ENCODE assay signal across 8 mouse cellular contexts in the genomic region with DNA sequence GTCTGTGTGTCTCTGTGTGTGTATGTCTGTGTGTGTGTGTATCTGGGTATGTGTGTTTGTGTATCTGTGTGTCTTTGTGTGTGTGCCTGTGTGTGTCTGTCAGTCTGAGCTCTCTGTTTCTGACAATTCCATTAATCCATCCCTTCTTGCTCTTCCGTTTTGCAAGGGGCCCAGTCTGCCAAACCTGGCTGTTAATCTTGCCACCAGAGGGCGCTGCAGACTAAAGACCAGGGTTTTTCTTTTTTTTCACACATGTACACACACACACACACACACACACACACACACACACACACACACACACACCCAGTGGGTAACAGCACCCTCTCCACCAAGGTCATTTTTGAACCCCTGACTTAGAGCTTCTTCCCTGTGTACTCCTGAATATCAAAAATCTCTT.
DNase-seq lines count a peak whose midpoint lies in the region; ATAC-seq and TF ChIP-seq lines count a peak whose summit lies in the region.

No protein-coding gene starts in this region.

- no peak overlapping the region for H3K9ac ChIP-seq in midbrain, embryonic 14.5 days (replicated peaks; ENCODE audit: low read length)
- no peak overlapping the region for H3K9ac ChIP-seq in midbrain, embryonic 16.5 days (ENCODE audit: low read depth, low read length)

- H3K4me3 ChIP-seq in gastrocnemius, adult 2 months, result no peak overlapping the region
- no peak overlapping the region for H3K4me3 ChIP-seq in midbrain, embryonic 14.5 days (replicated peaks; ENCODE audit: low read depth, low read length)
- no peak overlapping the region for H3K4me3 ChIP-seq in midbrain, embryonic 16.5 days (ENCODE audit: low read depth, low read length)

- intact Hi-C loops in gastrocnemius, adult 2 months (cut with DNase I), result loop anchor here (10.0 kb wide), 1 partner anchor 1592 kb away; no protein-coding TSS in a partner anchor
- intact Hi-C loops in heart, postnatal 36 days (cut with DNase I), result loop anchor here (5.0 kb wide), 2 partner anchors 140 to 720 kb away; no protein-coding TSS in a partner anchor

- DNase-seq in gastrocnemius, adult 2 months, result peak; percentile 31
- DNase-seq in gastrocnemius, adult 8-10 months (ENCODE audit: low spot score in 2 of 2), result no peak
- DNase-seq in midbrain, embryonic 14.5 days, result peak; percentile 77
- DNase-seq in adipocyte (ENCODE audit: low spot score), result peak; percentile 6
- peak; percentile 35 to 55 for DNase-seq in heart, postnatal 36 days
- DNase-seq in lung, postnatal 36 days, result peak; percentile 59

- TF ChIP-seq CTCF in gastrocnemius, adult 2 months (IDR thresholded peaks at IDR 0.05), result peak; percentile 37; the same call in 1 of the 2 replicates

- H3K4me2 ChIP-seq in midbrain, embryonic 14.5 days (ENCODE audit: low read length), result no peak overlapping the region
- H3K4me2 ChIP-seq in midbrain, embryonic 16.5 days (ENCODE audit: low read length), result no peak overlapping the region

- no peak for ATAC-seq in midbrain, embryonic 14.5 days (ENCODE audit: low FRiP score, low TSS enrichment)
- ATAC-seq in midbrain, embryonic 16.5 days, result no peak
- ATAC-seq in megakaryocyte, adult 5-6 weeks (ENCODE audit: poor library complexity, severe bottlenecking), result no peak

- no peak overlapping the region for H3K27ac ChIP-seq in gastrocnemius, adult 2 months
- H3K27ac ChIP-seq in midbrain, embryonic 14.5 days (replicated peaks; ENCODE audit: low read depth, low read length), result no peak overlapping the region
- no peak overlapping the region for H3K27ac ChIP-seq in midbrain, embryonic 16.5 days (ENCODE audit: low read length)

- no peaks in the 10 kb centered on the region for H3K9me3 ChIP-seq in midbrain, embryonic 14.5 days (ENCODE audit: control insufficient read depth, low read length)
- no peaks in the 10 kb centered on the region for H3K9me3 ChIP-seq in midbrain, embryonic 16.5 days (replicated peaks; ENCODE audit: control insufficient read depth, low read length, poor library complexity, severe bottlenecking)

- no peaks in the 10 kb centered on the region for H3K4me1 ChIP-seq in midbrain, embryonic 14.5 days (ENCODE audit: control insufficient read depth, insufficient read depth, low read length)
- no peaks in the 10 kb centered on the region for H3K4me1 ChIP-seq in midbrain, embryonic 16.5 days (ENCODE audit: control insufficient read depth, insufficient read depth, low read length)

- no peaks in the 10 kb centered on the region for H3K27me3 ChIP-seq in midbrain, embryonic 14.5 days (ENCODE audit: control insufficient read depth, insufficient read depth, low read length)
- H3K27me3 ChIP-seq in midbrain, embryonic 16.5 days (ENCODE audit: control insufficient read depth, insufficient read depth, low read depth, low read length), result no peaks in the 10 kb centered on the region

- WGBS in midbrain, embryonic 14.5 days, result 7% methylated on average over 2 of the region's 2 CpGs
- WGBS in midbrain, embryonic 16.5 days, result 4% methylated on average over 2 of the region's 2 CpGs

- H3K36me3 ChIP-seq in midbrain, embryonic 14.5 days (ENCODE audit: control insufficient read depth, insufficient read depth, low read length), result no peaks in the 10 kb centered on the region
- no peaks in the 10 kb centered on the region for H3K36me3 ChIP-seq in midbrain, embryonic 16.5 days (ENCODE audit: control insufficient read depth, insufficient read depth, low read length)

Comparison
In these comparisons a context has a peak if more than half of its experiments do, and no peak if none do; other contexts are left out.
1. DNase-seq: peak in gastrocnemius, adult 2 months (single experiment), midbrain, embryonic 14.5 days (single experiment), adipocyte (single experiment), heart, postnatal 36 days (2 of 2) and lung, postnatal 36 days (single experiment); none in gastrocnemius, adult 8-10 months (0 of 2).